Mouse (Mus musculus) E14TG2a.4 (cell line): ENCODE results near the gene Trip10.

ENCODE experiments used
- H3K27me3 ChIP-seq: 2 replicates; pipeline ENCODE4 v1.6.1; 2014; ENCODE audit warnings: low read length, control low read depth; ENCODE audit not compliant: insufficient read depth
- H3K36me3 ChIP-seq: 2 replicates; pipeline ENCODE4 v1.6.1; 2014; ENCODE audit warnings: low read length, control low read depth; ENCODE audit not compliant: insufficient read depth
- H3K4me1 ChIP-seq: replicated peaks from 2 replicates; pipeline ENCODE4 v1.6.1; 2014; ENCODE audit warnings: low read depth, low read length, control low read depth
- H3K4me3 ChIP-seq: replicated peaks from 2 replicates; pipeline ENCODE4 v1.5.1; 2014; ENCODE audit warnings: mild to moderate bottlenecking, low read length
- H3K9me3 ChIP-seq: 2 replicates; pipeline ENCODE4 v1.6.1; 2014; ENCODE audit warnings: low read length, control low read depth
- CTCF ChIP-seq: conservative IDR thresholded peaks from 2 replicates; pipeline ENCODE4 v1.5.1; 2014; ENCODE audit warnings: low read length
- NANOG ChIP-seq: IDR thresholded peaks from 2 replicates; pipeline ENCODE4 v1.6.1; 2014; ENCODE audit warnings: borderline replicate concordance, low read length, mixed read lengths
- POU5F1 ChIP-seq: IDR thresholded peaks from 2 replicates; pipeline ENCODE4 v1.6.1; 2014; ENCODE audit warnings: low read length, borderline replicate concordance

The Trip10 gene

DNA sequence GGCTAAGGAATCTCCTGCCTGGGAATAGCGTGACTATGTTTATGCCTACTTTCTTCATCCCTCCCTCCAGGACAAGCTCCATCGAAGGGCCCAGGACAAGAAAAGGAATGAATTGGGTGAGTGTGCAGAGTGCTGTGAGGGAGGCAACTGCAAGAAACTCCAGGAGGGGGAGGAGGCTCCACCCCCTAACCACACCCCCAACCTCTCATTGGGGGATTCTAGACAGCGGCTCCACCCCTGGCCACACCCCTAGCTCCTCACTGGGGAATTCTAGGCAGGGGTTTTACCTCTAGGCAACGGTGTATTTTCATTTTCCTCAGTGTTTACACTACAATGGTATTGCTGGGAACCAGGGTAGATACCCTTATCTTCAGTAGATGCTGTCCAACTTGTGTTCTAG is 56.3 kb downstream of the Trip10 start:
- TF ChIP-seq POU5F1 (no peak), NANOG (no peak), CTCF (no peak)
- H3K36me3 ChIP-seq: no peaks in the 10 kb centered on the region
- H3K27me3 ChIP-seq: no peaks in the 10 kb centered on the region
- H3K9me3 ChIP-seq: no peaks in the 10 kb centered on the region
- H3K4me3 ChIP-seq: no peak overlapping the region
- H3K4me1 ChIP-seq: peaks cover 5% of the 10 kb centered on the region

DNA sequence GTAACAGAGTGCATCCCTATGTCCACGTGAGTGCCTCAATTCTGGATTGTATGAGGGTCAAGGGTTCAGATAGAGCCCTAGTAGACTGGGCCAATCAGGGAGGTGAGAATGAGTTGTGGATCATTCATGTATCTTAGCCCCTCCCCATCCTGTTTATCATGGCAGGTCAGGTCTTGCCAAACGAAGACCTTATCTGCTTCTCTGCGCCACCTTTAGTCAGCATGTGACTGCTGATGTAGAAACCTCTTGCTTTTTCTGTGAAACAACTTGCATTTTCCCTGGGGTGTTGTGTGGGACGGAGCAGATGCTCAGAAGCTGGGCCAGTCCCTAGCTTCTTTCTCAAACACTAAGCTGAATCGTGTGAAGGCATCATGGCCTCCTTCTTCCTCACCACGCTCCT is 57.8 kb downstream of the Trip10 start:
- TF ChIP-seq NANOG: no peak
- no peak for TF ChIP-seq CTCF
- TF ChIP-seq POU5F1: no peak
- H3K9me3 ChIP-seq: no peaks in the 10 kb centered on the region
- H3K36me3 ChIP-seq: no peaks in the 10 kb centered on the region
- no peaks in the 10 kb centered on the region for H3K27me3 ChIP-seq
- H3K4me1 ChIP-seq: peaks cover 14% of the 10 kb centered on the region
- H3K4me3 ChIP-seq: no peak overlapping the region

DNA sequence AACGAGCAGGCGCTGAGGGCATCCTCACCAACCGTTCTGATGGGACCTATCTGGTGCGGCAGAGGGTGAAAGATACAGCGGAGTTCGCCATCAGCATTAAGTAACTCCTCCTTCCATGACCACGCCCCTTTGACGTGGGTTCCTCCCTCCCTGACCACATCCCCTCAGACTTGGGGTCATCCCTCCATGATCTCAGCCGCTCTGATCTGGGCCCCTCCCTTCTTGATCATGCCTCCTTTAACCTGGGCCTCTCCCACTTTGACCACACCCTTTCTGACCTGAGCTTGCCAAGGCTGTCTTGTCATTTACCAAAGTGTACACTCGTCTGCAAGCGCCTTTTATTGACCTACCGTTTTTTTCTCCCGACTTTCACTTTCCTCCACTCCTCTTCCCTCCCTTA is 62.5 kb downstream of the Trip10 start:
- Histone ChIP-seq H3K36me3 (no peaks in the 10 kb centered on the region), H3K9me3 (no peaks in the 10 kb centered on the region), H3K4me1 (peaks cover 10% of the 10 kb centered on the region), H3K4me3 (peak overlapping the region; percentile 59), H3K27me3 (0 out of 2 replicates have a peak, but pooled peaks cover 2% of the 10 kb centered on the region)
- TF ChIP-seq CTCF (no peak), NANOG (no peak), POU5F1 (no peak)
